Mouse (Mus musculus): ENCODE measurements around the gene Wbp2.

Wbp2 gene

GRCm38 (mm10) chr11:116091591-116091990 lies 4.8 kb upstream of the Wbp2 start:
- no peak for DNase-seq (ENCODE audit: low spot score in 2 of 2)

- no peak for DNase-seq (ENCODE audit: low spot score in 2 of 2)
Measured at GRCm38 (mm10) chr11:116089545-116089944, 2.8 kb upstream of the Wbp2 start.

- no peak for DNase-seq (ENCODE audit: low spot score in 2 of 2)
Measured at GRCm38 (mm10) chr11:116088741-116089394, 2.1 kb upstream of the Wbp2 start.

GRCm38 (mm10) chr11:116088188-116088587 lies 1.4 kb upstream of the Wbp2 start:
- DNase-seq (ENCODE audit: low spot score in 2 of 2): no peak

- DNase-seq (ENCODE audit: low spot score in 2 of 2): peak in 1 of 2 experiments; percentile 83
Measured at GRCm38 (mm10) chr11:116087194-116088130, 667 bp upstream of the Wbp2 start.

- DNase-seq (ENCODE audit: low spot score in 2 of 2): no peak
Measured at GRCm38 (mm10) chr11:116084166-116084565, 2.6 kb downstream of the Wbp2 start.

- DNase-seq (ENCODE audit: low spot score in 2 of 2): no peak
Measured at GRCm38 (mm10) chr11:116083096-116083672, 3.6 kb downstream of the Wbp2 start.

- no peak for DNase-seq (ENCODE audit: low spot score in 2 of 2)
Measured at GRCm38 (mm10) chr11:116081081-116081480, 5.7 kb downstream of the Wbp2 start.

- no peak for DNase-seq (ENCODE audit: low spot score in 2 of 2)
Measured at GRCm38 (mm10) chr11:116079511-116079910, 7.3 kb downstream of the Wbp2 start.

- DNase-seq (ENCODE audit: low spot score in 2 of 2): no peak
Measured at GRCm38 (mm10) chr11:116078676-116079320, 8.0 kb downstream of the Wbp2 start.

GRCm38 (mm10) chr11:116078221-116078620 lies 8.6 kb downstream of the Wbp2 start:
- no peak for DNase-seq (ENCODE audit: low spot score in 2 of 2)

- no peak for DNase-seq (ENCODE audit: low spot score in 2 of 2)
Measured at GRCm38 (mm10) chr11:116077446-116078204, 9.2 kb downstream of the Wbp2 start, which contains the start of gene Unc13d. Unc13d (minus strand) TSS chr11:116077961.

GRCm38 (mm10) chr11:116076836-116077235 lies 10.0 kb downstream of the Wbp2 start:
- DNase-seq (ENCODE audit: low spot score in 2 of 2): no peak

GRCm38 (mm10) chr11:116076266-116076540 lies 10.6 kb downstream of the Wbp2 start:
- DNase-seq (ENCODE audit: low spot score in 2 of 2): no peak

GRCm38 (mm10) chr11:116075539-116076265 lies 11.1 kb downstream of the Wbp2 start:
- DNase-seq (ENCODE audit: low spot score in 2 of 2): no peak

GRCm38 (mm10) chr11:116074436-116074991 lies 12.3 kb downstream of the Wbp2 start:
- no peak for DNase-seq (ENCODE audit: low spot score in 2 of 2)

- no peak for DNase-seq (ENCODE audit: low spot score in 2 of 2)
Measured at GRCm38 (mm10) chr11:116072608-116073007, 14.2 kb downstream of the Wbp2 start.

GRCm38 (mm10) chr11:116071510-116071909 lies 15.3 kb downstream of the Wbp2 start:
- no peak for DNase-seq (ENCODE audit: low spot score in 2 of 2)

GRCm38 (mm10) chr11:116065345-116065744 lies 21.4 kb downstream of the Wbp2 start:
- no peak for DNase-seq (ENCODE audit: low spot score in 2 of 2)

- DNase-seq (ENCODE audit: low spot score in 2 of 2): no peak
Measured at GRCm38 (mm10) chr11:116064187-116064867, 22.5 kb downstream of the Wbp2 start.
